Mouse (Mus musculus): ENCODE results near the gene Ddit4l. TPM values are rescaled to one million over a fixed set of nuclear protein-coding genes. Genes with fewer than 3 reads are reported as not detected.

The Ddit4l gene
- 3.0 TPM for polyA plus RNA-seq (2014; fragmentation: Illumina TruSeq; extraction: RNeasy Lipid Tissue Mini Kit (QIAGEN cat#74804); ENCODE audit: low read depth, low replicate concordance)

GRCm38 (mm10) chr3:137621312-137621711 is at the start of gene Ddit4l:
Ddit4l (plus strand) TSS chr3:137621612.

GRCm38 (mm10) chr3:137671224-137671623 is 49.8 kb downstream of the Ddit4l start, which contains the start of gene Gm21962:
Gm21962 (plus strand) TSS chr3:137671524.

Other genes with a start within 250 kb of the Ddit4l start
- gene Gm21962, start 49.9 kb downstream of the Ddit4l start, polyA plus RNA-seq (2014; fragmentation: Illumina TruSeq; extraction: RNeasy Lipid Tissue Mini Kit (QIAGEN cat#74804); ENCODE audit: low read depth, low replicate concordance): not detected
- 528 TPM for gene H2afz, start 242.9 kb downstream of the Ddit4l start, polyA plus RNA-seq (2014; fragmentation: Illumina TruSeq; extraction: RNeasy Lipid Tissue Mini Kit (QIAGEN cat#74804); ENCODE audit: low read depth, low replicate concordance)
- 32.0 TPM for gene Dnajb14, start 246.1 kb downstream of the Ddit4l start, polyA plus RNA-seq (2014; fragmentation: Illumina TruSeq; extraction: RNeasy Lipid Tissue Mini Kit (QIAGEN cat#74804); ENCODE audit: low read depth, low replicate concordance)